Mouse (Mus musculus) fibroblast of lung, adult 2 months (primary cell): ENCODE measurements around the gene Galnt2.

ENCODE experiments used
- DNase-seq: peaks from one replicate; pipeline ENCODE4 v3.0.0-alpha.2; 2011; ENCODE audit warnings: low read depth

Galnt2 gene

DNA sequence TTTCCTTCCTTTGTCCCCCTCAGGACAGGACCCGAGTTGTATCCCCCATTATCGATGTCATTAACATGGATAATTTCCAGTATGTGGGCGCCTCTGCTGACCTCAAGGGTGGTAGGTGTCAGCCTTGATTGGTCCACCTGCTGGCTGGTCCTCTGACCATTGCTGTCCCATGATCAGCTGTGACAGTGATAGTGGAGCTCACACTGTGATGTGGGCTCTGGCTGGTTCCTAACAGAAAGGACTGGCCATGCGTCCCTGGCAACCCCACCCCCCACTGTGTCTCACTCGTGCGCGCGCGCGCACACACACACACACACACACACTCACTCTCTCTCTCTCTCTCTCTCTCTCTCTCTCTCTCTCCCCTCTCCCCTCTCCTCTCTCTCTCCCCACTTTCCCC lies 98.5 kb downstream of the Galnt2 start:
- no peak for DNase-seq

DNA sequence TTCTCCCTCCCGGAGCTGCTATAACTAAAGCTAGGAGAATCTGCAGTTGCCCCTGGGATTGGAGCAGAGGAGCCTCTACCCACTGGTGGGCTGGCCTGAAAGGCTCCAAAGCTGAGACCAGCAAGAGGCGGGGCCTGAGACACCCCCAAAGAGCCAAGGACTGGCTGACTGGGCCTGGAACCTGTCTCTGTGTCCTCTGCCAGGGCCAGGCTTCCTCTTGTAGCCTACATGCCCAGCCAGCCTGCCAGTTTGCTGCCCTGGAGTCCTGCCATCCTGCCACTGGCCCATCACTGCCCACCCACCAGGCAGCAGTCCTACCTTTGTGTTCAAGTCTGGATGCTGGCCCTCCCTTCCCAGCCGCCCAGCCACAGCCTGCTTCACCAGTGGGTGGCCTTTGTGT lies 99.2 kb downstream of the Galnt2 start:
- no peak for DNase-seq

DNA sequence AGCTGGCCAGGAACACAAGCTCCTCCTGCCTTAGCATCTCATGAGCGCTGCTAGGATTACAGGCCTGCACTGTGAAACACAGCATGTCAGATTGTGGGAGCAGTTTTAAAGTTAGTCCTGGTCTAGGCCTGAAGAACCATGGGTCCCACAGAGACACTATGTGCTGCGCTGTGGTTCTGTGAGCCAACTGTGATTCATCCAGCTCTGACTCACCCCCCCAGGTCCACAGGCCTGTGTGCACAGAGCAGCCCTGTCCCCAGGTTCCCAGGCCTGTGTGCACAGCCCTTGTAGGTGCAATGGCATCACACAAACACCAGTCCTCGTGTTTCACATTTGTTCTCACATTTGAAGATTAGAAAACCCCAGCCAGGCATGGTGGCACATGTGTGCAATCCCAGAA lies 99.9 kb downstream of the Galnt2 start:
- DNase-seq: peak; percentile 64

DNA sequence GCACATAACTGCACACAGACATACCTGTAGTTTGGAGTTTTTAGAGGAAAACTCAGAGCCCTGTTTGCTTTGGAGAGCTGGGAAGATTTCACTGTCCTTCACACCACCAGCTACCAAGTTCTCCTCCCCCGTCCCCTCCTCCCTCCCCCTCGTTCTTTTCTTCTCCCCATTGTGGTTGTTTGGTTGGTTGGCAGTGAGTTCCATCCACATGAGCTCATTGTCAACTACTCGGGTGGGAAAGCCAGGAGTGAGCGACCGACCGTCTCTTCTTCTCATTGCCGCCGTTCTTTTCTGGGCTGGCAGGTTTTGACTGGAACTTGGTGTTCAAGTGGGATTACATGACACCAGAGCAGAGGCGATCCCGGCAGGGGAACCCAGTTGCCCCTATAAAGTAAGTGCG lies 100.5 kb downstream of the Galnt2 start:
- no peak for DNase-seq

DNA sequence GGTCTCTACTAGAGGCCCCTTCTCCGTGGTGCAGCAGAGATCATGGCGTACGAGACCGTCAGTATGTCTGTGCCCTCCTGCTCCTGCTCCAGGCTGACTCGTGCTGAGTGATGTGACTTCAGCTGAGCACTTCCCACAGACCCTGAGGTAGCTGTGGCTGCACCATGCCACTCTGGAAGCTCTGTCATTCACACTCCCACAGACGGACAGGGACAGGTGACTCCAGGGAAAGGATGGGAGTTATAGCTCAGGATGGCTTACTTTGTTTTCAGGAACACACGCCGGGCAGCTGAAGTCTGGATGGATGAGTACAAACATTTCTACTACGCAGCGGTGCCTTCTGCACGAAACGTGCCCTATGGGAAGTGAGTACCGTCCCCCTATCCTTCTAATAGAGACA lies 105.1 kb downstream of the Galnt2 start:
- no peak for DNase-seq

DNA sequence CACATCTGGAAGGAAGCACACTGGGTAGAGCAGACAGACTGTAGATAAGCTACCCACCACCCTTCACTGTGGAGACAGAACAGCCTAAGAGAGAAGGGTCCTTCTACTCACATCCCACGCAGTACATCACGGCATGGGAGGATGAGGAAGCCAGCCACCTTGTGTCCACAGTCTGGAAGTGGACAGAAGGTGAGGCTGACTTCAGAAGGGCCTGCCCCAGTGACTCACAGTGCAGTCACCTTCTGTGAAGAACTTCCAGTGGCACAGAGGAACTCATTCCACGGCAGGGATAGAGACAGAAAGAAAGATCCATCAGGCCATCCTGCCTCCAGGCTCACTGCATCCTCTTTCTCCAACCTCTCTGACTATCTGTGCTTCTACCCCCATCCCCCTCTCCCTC lies 108.6 kb downstream of the Galnt2 start:
- no peak for DNase-seq

DNA sequence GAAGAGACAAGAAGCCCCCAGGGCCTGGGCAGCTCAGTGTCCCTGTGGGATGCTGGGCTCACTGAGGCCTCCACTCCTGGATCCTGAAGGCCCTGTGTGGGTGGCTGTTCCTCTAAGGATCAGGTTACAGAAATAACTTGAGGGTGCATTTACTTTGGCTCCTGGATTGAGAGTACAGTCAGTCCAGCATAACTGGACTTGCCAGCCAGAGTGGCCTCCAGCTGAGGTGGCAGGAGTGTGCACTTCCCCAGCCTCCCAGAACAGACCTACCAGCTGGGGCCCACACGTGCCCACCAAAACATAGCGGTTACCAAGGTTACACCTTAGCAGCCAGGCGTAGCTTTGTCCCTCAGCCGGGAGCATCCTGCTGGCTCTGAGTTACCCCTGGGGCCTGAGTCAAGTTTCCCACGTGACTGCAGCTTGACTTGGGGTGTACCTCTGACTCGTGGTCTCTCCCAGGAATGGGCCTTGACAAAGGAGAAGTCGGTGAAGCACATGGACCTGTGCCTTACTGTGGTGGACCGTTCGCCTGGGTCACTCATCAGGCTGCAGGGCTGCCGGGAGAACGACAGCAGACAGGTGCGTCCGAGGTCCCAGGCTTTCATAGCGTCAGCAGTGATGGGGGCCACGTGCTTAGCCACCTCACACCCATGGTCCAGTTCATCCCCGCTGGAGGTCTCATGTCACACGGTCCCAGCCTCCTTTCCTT lies 109.3 kb downstream of the Galnt2 start:
- peak; percentile 71 for DNase-seq

DNA sequence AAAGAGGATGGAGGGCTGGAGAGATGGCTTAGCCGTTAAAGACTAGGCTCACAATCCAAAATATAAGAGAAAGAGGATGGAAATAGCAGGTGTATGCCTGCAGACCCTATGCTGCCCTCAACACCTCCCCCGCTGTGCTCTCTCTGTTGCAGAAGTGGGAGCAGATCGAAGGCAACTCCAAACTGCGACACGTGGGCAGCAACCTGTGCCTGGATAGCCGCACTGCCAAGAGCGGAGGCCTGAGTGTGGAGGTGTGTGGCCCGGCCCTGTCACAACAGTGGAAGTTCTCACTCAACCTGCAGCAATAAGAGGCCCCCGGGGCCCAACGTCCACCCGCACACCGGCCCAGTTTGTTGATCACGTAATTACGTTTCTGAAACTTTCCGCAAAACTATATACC lies 112.0 kb downstream of the Galnt2 start:
- DNase-seq: no peak

DNA sequence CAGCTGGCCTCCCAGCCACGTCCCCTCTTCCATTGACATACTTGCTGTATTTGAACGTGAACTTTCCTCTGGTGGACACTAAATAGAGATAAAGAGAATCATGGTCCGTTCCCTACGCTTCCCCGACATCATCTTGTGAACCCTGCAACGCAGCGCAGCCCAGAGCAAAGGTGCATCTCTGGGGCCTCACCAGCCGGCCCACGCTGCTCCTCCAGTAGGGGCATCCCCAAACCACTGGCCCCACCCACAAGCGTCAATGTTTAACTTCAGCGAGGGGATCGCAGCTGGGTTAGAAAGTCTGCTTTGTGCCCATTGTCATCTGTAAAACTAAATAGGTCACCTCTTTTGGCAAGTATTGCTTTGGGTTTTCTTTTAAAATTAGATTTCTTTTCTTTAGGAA lies 112.8 kb downstream of the Galnt2 start:
- no peak for DNase-seq

DNA sequence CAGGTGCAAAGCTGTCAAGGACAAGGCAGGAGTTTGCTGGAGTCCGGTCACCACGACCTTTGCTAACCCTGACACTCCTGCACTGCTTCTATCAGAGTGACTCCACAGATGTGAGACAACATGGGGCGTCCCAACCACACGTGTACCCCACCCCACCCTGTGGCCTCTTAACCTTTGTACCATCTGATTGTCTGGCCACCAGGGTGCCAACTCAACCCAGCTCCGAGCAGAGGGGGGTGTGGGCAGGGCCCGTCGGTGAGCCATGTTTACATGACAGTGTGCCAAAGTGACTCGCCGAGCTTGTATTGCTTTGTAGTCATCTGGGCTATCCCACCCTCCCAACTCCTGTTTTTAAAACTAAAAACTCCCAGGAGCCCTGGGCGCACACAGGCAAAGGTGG lies 113.9 kb downstream of the Galnt2 start:
- DNase-seq: peak; percentile 41

DNA sequence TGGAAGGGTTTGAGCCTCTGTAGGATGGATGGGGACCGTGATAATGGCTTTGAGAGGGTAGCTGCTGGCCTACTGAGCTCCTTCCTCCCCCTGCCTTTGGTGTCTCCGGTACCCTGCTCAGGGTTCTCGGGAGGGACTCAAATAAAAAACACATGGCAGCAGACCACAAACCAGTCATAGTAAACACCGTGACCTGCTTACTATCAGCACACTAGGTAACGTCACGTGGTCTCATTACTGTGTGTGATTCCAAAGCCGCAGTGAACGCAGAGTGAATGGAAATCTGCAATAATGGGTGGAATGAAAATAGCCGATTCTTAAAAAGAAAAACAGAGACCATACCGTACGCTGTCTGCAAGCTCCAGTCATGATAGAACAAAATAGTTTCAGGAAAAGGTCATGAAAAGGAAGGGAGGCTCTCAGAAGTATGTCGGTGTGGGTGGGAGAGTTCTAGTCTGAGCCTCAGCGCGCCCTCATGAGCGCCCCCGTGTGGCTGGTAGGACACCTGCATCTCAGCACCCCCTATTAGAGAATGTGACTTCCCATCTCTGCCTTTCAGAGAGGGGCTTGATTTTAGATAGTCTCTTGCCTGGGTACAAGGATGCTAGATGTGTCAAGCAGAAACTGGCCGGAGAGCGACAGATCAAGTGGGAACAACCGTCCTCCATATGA lies 115.8 kb downstream of the Galnt2 start:
- DNase-seq: peak; percentile 41

DNA sequence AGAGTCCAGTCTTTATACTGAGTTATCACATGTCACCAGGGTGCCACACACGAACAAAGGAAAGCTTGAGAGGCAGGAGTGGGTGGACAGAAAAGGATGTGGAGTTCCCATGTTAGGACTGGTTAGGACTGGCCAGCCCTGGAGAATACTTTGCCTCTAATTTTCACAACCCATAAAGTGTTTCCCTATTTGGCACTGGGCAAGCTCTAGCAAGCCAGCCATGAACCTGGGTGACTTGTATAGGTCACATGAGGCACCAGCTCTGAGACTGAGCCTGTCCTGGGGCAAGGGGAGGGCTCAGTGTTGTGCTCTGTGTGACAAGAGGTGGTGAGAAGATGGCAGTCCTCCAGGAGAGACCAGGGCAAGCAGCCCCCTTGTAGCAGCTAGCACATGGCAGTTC lies 116.9 kb downstream of the Galnt2 start:
- no peak for DNase-seq

DNA sequence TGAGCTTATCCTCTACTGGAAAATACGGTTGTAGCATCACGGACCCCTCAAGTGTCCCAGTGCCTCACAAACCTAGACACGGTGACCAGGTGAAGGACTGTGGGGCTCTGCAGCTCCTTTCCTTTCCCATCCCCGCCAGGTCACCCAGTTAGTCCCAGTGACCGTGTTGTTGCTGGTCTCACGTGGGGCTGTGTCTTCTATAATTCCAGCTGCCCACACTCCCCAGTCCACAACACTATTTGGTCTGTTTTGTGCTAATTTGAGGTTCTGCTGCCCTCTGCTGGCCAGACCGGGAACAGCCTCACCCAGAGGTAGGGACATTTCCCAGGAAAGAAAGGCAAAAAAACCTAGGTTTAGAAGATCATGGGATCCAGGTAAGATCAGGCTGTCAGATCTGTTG lies 118.5 kb downstream of the Galnt2 start:
- DNase-seq: no peak

DNA sequence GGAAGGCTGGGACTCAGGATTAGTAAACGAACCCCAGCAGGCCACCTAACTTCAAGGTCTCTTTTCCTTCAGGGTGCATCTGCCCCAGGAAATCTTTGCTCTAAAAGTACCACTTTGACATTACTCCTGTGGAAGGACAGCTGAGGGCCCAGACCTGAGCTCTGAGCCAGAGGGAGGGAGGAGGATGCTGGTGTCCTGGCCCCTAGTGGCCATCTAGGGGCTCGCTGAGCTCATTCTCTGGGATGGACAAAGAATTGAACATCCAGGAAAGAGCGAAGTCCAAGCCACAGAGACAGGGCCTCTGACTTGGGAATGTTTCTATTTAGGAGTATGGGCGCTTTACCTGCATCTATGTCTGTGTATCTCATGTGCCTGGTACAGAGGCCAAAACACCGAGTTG lies 120.4 kb downstream of the Galnt2 start:
- DNase-seq: no peak

DNA sequence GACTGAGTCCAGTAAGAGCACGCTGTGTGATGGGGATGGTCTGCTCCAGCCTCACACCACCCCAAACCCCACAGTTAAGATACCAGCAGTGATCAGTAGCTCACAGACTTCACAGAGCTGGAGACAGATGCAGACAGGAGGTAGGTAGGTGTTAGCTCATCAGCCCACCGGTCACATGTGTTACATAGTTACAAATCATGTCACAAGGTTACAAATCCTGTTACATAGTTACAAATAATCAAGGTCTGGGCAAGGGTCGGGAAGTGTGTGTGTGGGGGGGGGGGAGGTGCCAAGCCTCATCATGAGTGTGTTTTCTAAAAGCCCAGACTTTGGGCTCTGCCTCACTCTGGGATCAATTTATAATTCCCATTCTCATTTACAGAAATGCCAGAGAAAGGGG lies 129.7 kb downstream of the Galnt2 start:
- DNase-seq: no peak

DNA sequence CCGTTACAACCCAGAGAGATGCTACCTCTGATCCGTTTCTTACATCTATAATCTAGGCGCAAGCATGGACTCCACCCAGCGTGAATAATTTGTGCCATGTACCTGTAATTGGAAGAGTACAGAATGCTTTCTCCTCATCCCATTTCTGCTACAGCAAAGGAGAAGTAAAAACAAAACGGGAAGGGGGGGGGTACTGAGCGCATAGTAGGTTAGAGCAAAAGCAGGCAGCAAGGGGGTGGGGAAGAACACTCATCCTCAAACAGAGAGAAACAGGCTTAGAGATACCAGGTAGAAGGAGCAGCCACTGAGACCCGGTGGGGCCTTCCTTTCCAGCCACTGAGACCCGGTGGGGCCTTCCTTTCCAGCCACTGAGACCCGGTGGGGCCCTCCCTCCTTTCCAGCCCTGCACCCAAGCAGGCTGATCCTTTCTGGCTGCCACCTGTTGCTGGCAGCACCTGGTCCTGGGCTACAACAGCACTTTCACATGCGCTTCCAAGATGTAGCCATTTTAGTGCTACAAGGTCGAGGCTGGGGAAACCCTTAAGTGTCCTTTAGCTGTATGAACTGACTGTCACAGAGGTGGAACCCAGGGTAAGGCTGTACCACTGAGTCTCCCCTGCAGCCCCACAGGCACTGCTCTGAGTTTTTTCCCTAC lies 130.7 kb downstream of the Galnt2 start:
- no peak for DNase-seq

DNA sequence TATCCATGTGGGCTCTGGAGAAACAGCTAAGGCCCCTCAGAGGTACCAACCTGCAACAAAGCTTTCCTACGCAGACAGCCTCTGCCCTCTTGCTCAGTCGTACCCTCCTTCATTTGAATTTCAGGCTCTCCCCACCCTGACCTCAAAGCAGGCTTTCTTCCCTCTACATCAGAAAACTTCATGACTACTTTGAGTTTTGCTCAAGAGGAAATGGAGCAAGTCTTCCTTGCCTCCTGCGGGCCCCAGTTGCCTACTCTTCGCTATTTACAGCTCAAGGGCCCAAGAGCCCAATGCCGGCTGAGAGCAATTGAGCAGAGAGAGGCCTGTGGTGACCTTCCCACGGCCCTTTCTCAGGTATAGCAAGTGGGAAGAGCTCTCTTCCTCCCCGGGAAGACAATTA lies 131.4 kb downstream of the Galnt2 start:
- no peak for DNase-seq

DNA sequence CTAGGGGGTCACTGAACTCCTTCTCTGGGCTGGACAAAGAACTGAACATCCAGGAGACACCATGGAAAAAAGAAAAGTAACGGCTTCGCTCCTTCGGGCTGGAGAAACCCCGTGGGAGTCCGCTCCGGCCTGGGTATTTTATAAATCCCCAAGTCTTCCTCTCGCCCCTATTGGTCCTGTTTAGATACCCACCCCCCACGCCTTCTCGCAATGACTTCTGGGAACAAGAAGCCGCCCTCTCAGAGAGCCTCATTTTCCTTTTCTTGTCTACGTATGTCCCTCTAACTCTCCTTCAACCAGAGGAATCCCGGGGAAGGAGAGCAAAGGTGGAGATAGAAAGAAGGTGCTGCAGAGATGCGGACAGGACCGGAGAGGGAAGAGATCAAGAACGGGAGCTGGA lies 132.1 kb downstream of the Galnt2 start:
- DNase-seq: no peak

DNA sequence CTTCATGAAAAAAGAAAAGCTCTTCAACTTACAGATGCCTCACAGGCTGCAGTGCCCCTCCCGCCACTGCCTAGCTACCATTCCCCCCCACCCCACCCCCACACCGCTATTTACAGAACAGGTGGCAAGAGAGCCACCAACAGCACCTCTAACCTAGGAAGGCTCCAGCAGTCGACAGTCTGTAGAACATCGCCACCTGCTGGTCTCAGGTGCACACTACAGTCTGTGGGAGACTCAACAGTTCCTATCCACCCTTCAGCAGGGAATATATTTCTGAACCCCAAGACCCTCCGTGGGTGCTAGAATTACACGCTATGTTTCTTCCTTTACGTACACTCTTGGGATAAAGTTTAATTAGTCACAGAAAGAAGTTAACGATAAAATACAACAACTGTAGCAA lies 137.0 kb downstream of the Galnt2 start:
- no peak for DNase-seq

DNA sequence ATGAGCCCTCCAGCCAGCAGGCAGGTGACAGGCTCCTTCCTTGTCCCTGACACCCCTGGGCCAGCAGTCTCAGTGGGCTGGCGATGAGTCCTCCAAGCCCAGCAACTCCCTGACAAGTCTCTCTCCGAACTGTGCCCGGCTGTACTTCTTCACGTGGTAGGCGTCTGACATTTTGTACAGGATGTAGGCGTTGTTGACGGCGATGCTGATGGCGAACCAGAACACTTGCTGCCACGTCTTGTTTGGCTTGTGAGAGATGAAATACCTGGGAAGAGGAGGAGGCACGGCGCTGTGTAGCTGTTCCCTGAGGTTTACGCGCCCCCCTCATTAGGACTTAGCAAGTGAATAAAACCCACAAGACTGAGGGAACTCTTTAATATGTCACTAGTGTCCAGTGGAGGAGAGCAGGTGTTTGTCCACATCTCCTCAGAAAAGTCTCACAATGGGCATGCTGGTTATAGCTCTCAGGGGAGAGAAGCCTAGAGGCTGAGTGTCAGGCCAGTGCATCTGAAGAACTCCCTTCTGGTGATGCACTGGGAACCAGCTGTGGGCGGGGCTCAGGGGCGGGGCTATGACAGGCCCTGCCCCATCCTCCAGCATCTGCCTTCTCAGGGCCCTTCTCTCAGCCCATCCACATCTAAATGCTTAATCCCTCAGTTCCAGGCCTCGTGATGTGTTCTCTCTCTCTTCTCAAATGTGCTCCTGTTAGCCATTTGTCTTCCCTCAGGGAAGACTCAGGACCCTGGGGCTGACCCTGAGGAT lies 139.4 kb downstream of the Galnt2 start:
- no peak for DNase-seq

DNA sequence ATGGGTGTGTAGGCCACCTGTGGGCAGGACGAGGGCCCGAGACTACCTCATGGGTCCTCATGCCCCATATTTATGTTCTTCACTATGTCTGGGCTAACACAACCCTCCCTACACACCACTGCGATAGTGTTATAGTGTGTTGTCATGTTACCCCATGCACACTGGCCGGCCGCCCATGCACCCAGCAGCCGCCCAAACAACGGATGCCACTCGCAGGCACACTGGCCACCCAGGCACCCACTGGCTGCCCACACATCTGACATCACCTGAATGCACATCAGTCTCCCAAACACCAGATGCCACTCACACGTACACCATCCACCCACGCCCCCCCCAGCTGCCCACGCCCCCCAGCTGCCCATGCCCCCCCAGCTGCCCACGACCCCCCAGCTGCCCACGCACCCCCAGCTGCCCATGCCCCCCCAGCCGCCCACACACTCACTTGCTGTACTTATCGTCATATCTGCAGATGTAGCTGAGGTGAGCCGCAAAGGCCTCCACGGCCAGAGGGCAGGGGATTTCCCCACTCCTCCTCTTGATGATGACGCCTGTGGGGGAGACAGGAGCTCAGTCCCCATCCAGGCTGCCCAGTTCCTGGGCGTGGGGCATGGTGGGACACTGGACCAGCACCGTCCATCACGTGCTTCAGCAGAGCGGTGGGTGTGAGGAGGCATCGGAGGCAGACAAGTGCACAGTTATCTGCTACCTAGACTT lies 140.4 kb downstream of the Galnt2 start:
- DNase-seq: no peak

DNA sequence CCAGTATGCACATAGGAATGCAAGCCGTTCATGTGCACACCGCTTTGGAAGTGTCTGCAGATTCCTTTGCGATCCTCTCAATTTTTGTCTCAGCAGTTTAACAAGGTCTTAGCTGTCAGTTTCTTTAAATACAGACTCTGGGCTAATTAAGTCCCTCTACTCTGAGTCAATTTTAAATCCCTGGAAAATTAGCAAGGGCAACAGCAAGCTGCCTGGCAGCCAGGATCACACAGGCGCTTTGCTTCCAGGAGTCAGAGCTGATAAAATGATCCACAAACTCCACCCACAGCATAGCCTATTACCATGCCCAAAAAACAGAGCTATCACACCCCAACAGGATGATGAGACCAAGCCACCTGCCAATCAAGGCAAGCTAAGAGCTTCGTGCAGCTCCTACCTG lies 142.6 kb downstream of the Galnt2 start:
- no peak for DNase-seq
